Mouse (Mus musculus) adrenal gland, adult 18-20 months (tissue): Measurements from ENCODE around the gene Smyd3. TPM values are rescaled to one million over a fixed set of nuclear protein-coding genes. Genes with fewer than 3 reads are reported as not detected.
"Not testable (repeated sequence)": the region's sequence is repeated elsewhere in the genome, so short reads cannot be mapped to it uniquely, and the experiment has no call there.

Source experiments
- DNase-seq, 2 experiments: peaks; one replicate each; pipeline ENCODE4 v3.0.0; 2021 to 2022; ENCODE audit warnings: low spot score in 2 of 2
- total RNA-seq, 2 experiments: library from RNA; stranded (reverse); gene quantifications; 1 replicate in 1 of 2; 2 replicates in 1 of 2; pipeline ENCODE4 v1.2.3; 2021

Gene Smyd3
- total RNA-seq, 2 experiments from 2014 or later = 7.8 to 8.7 TPM

DNA sequence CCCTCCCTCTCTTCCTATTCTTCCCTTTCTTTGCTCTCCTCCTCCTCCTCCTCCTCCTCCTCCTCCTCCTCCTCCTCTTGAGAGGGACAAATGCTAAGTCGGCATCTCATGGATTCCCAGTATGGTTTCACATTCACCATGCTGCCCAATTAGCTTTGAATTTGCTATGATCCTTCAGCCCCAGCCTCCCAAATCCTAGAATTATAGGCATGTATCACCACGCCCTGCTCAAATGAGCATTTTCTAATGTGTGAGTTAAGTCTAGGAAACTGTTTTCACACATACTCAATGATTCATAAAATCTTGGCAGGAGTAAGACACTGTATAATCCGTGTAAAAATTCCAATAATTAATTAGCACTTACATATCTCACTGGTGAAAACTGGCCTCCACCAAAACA is 337.3 kb downstream of the Smyd3 start:
- no peak for DNase-seq

DNA sequence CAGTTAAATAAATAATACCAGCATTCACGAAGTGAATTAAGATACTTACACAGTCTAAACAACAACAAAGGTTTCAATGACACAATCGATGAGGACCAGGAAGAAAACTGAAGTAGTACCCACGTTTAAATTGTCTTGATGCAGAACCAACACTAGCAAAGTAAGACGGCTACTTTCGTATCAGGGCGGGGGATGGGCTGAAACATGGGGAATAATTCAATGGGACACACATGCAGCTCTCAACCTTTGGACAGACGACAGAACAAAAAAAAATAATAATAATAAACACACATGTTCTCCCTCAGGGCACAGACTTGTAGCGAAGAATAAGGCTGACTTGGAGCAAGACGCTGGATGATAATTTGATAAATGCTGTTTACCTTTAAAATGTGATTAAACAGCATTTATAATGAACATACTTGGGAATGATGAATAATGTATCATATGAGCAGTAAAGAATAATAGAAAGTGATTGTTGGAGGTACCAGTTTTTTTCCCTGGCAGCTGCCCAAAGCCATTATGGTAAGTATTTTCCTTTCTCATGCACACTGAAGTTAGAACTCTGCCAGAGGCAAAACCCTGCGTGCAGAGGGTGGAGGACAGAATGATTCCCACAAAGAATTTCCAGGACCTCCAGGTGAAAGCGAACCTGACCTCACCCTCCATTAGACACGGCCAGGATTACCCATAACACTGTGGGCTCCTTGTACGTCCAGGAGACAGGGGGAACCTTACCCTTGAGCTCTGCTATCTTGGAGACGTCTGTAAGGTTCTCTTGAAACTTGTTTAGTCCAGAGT is 340.8 kb downstream of the Smyd3 start:
- DNase-seq = no peak

DNA sequence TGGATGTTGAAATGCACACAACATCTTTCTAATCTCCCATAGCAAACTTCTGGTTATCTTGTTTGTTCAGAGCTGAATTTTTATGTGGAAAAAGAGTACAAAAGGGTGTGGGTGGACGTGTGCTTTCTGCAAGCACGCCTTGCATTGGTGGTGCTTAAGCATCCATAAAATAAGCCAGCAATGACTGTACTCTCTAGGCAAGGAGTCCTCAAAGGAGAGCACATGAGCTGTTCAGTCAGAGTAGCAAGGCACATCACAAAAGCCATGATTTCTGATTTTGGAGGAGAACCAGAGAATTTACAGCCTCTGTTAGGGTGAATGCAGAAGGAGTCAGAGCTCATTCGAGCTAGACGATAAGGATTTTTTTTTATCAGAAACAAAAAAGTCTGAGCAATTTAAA is 343.6 kb downstream of the Smyd3 start:
- DNase-seq = no peak

DNA sequence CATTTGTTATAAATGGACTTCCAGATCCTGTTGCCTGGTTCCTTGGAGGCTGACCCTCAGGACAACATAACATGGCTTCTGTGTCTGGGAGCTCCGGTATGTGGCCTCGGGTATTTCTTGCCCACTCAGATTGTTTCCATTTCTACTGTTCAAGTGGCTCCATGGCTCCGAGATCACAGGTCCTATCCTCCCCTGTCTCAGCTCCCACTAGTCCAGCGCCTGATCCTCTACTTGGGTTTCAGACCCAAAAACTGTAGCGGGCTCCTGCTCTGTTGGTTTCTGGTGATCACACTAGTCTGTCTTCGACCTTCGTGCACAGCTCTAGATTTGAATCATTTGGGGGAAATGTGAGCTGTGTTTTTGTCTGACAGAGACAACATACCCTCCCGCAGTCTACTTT is 347.3 kb downstream of the Smyd3 start:
- DNase-seq = no peak

DNA sequence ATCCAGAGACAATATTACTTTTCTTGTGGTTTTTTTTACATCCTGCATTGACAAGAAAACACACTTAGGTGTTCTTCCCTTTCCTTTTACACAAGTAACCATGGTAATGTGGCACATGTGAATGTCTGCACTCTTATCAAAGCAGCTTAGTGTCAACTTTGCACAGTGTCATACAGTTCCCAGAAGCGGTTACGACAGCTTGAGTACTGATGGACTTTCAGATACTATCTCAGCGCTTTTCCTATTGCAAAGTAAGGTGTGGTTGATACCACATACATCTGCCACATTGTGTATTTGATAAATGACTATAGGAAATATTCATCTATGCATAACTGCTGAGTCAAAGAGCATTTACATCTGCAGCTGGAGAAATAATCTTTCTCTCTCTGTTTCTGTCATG is 348.1 kb downstream of the Smyd3 start:
- no peak for DNase-seq

DNA sequence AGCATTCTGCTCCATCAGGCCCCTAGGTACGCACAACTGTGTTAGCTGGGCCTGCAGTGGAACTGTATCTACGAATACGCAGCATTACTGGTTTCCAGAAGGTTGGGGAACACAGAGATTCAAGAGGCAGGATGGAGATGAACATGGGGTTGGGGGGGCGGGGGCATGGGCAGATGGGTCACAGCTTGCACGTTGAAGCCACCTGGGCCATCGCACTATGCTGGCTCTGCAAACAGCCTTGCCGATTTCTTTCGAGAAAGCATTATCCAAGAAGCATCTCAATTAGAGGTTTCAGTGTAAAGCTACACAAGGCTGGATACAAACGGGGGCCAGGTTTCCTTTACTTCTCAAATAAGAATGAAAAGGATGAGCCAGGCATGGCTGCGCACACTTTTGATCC is 348.7 kb downstream of the Smyd3 start:
- no peak for DNase-seq

DNA sequence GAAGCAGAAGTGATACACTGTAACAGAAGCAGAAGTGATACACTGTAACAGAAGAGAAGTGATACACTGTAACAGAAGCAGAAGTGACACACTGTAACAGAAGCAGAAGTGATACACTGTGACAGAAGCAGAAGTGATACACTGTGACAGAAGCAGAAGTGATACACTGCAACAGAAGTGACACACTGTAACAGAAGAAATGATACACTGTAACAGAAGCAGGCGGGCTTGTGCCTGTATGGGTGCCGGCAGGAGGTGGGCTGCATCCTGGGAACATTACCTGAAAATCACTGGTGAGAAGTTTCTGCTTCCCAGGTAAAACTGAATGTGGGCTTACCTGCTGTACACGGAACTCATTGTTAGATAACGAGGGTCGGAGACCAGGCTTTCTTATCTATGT is 353.6 kb downstream of the Smyd3 start:
- not testable (repeated sequence) for DNase-seq

DNA sequence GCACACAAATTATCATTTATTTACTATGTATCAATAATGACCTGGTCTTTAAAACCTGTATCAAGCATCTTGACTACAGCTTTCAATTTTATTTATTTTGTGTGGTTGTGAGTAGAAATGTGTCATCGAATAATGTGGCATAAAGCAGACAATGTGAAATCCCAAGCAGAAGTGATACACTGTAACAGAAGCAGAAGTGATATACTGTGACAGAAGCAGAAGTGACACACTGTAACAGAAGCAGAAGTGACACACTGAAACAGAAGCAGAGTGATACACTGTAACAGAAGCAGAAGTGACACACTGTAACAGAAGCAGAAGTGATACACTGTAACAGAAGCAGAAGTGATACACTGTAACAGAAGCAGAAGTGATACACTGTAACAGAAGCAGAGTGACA is 355.1 kb downstream of the Smyd3 start:
- DNase-seq = not testable (repeated sequence)

DNA sequence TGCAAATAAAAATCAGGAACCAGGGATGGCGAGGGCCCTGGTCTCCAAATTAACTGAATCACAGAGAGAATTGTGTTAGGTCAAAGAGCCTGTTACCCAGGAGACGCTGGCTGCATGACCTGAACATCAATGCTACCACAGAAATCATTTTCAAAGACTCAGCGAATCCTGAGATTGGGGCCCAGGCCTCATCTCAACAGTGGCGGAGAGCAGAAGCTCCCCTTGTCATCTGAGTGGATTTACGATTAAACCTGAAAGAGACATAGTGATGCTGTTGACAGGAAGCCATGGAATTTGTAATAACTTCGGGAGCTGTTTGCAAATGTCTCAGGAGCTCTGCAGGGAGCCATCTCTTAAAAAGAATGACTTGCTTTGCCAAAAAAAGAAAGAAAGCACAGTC is 355.9 kb downstream of the Smyd3 start:
- DNase-seq = no peak

DNA sequence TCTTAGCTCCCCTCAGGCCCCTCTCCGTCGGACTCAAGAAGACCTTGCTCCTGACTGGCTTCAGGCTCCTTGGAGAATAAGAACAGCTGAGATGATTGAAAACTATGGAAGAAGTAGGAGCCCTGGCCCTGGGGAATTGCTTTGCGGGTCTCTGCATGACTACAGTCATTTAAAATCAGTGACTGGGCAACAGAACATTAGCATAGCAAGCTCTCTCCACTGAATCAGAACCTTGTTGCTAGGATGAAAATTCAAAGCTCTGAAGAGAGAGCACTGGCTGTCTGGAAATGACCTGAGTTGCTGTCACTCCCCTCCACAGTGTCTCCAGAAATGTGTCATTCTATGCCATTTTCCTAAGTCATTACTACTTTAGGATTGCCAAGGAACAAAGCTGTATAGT is 357.1 kb downstream of the Smyd3 start:
- no peak for DNase-seq

DNA sequence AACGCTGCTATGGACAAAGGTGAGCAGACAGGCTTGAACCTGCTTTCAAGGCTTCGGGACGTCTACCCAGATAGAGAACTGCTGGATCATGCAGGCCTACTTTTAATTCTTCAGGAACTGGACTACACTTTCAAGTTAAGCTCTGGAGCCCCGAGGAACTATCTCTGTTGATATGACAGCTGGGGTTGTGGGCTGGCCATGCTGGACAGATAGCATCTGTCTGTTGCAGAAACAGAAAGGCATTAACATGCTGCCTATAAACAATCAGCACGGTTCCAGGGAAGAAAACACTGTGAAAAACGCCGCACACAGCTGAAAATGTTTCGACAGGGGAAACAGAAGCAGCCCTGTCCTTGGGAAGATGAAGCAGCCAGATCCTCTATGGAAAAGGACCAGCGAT is 365.5 kb downstream of the Smyd3 start:
- DNase-seq = no peak

DNA sequence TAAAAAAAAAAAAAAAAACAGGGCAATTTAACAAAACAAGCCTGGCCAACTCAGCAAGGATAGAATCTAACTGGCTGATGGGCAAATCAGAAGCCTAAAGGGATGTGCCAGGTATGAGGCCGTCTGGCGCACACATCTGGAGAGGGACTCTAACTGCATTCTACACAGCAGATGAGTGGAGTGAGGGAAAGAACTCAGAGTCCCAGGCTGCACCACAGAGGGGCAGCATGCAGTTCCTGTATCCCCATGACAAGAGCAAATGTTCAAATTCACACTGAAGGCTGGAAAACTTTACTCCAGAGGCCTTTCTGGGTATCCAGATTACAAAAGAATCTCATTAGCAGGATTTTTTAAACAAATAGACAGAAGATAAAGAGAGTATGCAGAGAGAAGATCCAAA is 366.6 kb downstream of the Smyd3 start:
- DNase-seq = no peak

DNA sequence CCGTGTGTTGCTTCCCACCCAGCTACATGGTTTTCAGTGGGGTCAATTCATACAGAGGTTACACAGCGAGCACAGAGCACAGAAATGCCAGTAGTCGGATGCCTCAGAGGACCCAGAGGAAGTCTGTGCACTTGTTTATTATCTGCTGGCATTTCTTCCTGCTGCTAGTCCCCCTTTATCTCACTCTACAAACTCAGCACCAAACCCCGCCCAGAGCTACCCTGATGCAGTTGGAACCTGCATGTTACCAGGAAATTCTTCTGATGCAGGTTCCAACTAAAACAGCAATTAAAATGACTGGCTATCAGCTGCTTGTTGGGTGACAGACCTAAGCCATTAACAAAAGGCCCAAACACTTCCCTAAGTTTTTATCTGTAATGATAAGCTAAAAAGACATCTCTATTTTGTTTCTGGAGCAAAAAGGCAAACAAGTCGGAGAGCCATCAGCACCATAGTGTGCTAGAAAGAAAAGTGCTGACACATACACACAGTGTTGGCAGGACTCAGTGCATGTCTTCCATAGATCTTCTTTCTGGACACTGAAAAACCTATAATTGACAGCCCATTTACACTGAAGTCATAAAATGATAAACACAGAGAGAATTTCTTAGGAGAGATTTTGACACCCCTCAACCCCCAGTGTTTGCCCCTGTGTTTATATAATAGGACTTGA is 368.2 kb downstream of the Smyd3 start:
- DNase-seq = no peak

DNA sequence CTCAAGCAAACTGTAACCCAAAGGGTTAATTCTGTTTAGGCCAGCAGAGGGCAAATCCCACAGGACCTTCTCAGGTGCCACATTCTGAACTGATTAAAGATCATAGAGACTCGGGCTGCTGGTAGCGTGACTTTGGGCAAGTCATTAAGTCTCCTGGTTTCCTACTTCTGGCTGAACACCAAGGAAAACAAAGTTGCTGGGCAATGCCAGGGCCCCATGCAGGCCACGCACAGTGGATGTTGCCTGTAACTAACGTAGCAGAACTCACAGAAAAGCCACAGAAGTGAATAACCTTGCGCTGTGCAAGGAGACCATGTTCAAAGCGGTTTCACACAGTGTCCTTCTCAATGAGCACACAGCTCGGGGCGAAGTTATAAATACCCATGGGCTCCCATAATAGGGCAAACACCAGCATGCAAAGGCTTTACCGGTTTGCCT is 371.1 kb downstream of the Smyd3 start:
- DNase-seq = no peak

DNA sequence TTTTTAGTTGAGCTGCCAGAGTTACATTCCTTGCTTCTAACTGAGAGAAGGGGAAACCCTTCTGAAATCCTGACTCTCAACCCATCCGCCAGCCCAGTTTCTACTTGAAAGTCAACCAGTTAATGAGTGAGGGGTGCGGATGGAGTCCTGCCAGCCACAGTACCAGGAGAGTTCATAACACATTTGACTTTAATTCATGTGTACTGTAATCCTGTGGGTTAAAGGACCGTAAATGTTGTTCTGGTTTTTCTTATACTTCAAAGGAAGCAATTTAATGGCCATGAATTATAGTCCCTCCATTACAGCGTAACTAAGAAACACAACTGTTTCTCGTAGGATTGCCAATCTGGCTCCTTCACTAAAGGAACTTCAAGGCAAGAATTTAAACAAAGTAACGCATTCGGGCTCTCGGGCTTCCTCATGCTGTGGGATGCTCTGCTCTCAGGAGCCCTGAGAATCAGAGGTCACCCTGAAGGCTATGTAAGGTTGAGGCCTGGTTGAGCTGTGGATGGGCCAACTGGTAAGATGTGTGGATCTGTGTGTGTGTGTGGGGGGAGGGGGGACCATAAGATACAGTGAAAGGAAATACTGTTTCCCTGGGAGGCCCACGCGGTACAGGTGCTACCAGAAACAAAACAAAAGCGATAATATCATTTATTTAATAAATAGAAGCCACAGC is 374.5 kb downstream of the Smyd3 start:
- DNase-seq = no peak

DNA sequence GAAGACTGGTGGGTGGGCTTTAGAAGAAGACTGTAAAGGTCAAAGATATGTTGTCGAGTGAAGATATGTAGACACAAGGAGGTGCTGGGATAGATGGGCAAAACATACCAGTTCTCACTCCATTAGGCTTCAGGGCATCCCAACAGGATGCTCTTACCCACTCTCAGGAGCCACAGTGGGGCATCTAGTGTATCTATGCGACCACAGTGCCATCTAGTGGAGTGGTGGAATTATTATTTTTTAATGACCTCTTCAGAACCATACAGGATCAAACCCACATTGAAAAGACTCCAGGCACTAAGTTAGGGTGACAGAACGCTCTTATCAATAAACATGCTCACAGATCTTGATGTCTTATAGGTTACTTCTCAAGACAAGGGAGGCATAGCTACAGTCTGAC is 375.7 kb downstream of the Smyd3 start:
- peak; percentile 45 to 46 for DNase-seq

DNA sequence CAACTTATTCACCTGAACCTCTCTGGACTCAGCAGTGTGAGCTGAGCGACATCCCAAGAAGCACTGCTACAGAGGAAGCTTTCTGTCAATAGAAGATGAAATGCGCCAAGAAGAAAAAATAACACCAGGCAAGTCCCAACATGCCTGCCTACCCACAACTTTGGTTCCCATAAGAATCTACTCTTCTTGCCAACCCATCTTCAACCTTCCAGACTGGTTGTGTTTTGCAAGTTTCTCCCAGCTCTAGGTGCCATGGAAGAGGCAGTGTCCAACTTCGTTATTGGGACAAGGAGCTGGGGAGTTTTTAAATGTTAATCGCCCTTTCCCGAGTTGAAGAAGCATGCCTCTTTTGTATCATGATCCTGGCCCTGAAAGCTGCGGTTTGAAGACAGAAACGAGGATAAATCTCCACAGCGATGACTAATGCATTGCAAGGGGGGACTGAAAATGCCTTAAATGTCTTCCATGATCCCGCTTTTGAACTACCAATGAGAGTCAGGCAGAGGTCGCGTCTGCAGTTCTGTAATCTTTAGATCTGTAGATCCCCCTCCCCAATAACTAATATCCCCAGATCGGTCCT is 376.7 kb downstream of the Smyd3 start:
- DNase-seq = no peak

DNA sequence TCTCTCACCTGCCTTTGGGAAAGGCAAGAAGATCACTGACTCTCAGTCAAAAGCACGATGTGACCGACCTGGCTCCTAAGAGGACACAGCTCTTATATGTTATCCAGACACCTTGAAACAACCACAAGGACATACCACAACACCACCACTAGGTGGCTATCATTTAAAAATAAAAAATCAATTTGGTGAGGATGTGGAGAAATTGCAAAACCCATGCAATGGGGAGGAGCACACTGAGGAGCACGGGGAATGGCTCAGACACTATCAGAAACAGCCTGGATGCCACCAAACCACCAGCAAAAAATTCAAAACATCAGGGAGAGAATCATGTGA is 380.7 kb downstream of the Smyd3 start:
- DNase-seq = no peak

DNA sequence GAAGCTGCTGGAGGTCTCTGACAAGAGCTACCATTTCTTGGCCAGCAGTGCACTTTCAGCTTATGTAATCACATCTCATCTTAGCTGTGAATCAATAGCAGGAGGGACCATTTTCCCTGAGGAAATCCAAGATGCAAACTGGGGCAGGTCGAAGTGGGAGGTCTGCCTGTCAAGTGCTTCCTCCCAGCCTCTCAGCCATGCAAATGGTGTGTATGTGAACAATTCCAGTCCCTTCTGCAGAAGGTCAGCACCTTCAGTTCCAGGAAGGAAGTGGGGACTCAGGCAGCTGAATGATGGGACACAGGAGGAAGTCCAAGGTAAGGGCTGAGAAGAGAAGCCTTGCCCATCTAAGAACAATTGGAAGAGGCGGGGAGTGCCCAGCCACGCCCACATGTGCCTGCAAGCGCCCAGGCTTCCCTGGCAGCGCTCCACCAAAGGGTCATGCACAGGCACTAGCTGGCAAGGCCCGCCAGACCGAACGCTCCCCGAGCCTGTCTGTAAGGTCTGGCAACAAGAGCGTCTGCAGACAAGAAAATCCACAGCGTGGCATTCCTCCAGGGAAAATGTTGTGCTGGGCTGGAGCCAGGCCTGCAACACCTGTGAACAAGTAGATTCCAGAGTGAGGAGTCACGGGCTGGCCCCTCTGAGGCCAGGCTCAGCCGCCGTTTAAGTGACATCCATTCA is 381.2 kb downstream of the Smyd3 start:
- DNase-seq = peak in 1 of 2 experiments; percentile 48

DNA sequence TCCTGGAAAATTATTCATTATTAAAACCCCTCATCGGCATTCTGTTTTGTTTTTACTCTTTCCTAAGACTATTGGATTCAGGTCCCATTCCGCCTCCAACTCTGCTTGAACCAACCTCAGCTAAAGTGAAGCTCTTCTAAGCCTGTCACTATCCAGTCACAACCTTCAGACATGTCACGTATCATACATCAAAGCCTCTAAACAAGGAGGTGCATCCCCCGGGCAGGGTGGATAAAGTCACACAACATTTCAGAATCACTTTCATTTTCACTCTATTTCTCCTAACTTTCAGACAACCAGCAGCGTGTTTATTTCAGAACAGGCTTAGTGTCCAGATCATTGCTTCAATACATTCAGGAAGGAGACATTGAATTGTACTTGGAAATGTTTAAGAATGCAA is 387.8 kb downstream of the Smyd3 start:
- DNase-seq = no peak

DNA sequence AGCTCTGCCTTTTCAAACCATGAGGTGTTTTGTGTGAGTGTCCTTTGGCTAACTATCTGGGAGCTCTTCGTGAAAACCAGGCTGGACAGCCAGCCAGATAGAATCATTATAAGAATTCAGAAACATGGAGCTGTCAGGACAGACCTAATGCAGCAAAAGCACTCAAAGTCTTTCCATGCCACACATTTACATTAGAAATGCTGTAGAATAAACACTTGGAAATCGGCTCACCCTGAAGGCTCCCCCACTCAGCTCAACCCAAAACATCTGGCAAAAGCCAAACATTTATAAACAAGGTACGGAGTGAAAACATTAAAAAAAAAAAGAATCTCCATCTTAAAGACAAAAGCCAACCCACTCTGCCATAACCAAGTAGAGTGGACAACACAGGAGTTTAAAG is 391.6 kb downstream of the Smyd3 start:
- DNase-seq = no peak
